Mouse (Mus musculus) cerebellum, adult 9-11 months (tissue): ENCODE measurements around the gene Gas7.

ENCODE experiments used
- DNase-seq: peaks from one replicate; pipeline ENCODE4 v3.0.0; 2022

Gene Gas7

DNA sequence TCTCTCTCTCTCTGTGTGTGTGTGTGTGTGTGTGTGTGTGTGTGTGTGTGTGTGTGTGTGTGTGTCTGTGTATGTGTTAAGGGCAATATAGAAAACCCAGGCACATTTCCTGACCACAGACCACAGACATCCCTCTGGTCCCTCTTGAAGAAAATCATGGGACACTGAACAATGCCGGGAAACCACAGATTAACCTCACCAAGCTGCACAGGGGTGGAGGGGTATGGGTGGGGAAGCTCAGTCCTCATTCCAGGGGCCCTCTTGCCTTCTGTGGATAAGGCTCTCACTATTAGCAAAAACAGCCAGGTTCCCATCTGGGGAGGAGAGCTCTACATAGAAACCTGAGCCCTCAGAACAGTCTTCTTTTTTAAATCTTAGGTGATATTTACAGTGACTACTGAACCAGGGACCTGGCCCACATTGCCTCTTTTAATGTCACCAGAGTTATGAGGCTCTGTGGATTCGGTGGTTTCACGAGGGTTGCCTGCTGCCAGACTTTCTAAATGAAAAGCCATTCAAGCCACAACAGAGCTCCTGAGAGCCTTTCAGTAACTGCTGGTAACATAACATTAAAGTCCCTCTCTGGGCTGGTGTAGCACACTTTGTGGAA lies 178.5 kb downstream of the Gas7 start:
- DNase-seq: no peak

DNA sequence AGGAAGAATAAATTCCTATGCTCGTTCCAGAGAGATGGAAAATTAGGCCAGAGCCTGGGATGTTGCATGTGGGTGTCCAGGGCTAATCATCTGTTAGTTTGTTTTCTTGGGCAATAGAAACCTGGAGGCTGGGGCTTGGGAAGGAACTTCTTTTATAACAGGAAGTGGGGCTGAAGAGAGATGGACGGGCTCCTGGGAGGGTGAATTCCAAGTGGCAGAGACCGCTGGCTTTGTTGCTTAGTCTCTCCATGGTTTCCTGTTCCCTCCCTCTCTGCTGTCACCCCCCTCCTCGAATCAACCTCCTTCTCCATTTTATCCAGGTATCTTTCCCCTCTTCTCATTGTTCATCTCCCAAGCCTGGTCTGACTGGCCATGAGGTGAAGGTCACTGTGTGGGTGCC lies 181.0 kb downstream of the Gas7 start:
- DNase-seq: no peak

DNA sequence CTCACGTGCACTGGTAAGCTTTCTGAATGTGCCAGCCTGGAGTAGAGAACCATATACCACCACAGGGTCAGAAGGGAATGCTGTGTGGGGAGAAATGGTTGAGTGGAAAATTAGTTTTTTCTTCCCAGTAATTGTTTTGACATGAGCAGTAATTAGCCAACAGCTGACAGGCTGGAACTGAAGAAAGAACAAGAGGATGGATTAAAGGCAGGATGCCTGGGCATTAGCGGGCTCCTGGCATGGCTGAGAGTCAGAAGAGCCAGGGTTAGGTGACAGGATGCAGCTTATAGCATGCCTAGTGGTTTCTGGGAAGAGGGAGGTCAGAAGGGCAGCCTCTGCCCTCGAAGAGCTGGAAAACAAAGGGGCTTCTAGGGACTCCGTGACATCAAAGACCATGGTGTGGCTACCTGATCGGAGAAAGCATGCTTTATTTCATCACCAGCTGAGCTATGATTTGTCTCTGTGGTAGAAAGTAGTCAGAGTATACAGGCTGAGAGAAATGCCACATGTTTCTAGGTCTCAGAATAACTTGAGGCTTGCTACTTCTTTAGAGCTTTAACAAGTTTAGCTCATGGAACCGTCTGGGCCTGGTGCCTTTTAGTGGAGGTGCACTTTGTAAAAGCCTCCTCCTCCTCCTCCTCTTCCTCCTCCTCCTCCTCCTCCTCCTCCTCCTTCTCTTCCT lies 181.8 kb downstream of the Gas7 start:
- DNase-seq: no peak

DNA sequence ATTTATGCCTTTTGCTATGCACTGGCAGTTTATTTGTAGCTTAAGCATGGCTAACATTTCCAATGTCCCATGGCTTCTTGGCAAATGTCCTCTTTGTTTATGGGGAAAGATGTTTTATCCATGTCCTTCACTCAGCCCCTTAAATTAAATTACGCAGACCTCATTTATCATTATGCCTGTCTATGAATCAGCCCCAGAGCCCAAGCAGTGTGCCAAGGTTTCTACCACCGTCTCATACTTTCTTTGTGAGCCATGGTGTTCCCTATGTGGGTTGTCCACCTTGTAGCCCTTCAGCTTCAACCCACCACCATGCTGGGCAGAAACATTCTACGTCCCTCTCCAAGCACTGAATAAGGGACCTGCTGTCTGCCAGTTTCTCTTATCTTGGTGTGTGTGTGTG lies 183.2 kb downstream of the Gas7 start:
- no peak for DNase-seq

DNA sequence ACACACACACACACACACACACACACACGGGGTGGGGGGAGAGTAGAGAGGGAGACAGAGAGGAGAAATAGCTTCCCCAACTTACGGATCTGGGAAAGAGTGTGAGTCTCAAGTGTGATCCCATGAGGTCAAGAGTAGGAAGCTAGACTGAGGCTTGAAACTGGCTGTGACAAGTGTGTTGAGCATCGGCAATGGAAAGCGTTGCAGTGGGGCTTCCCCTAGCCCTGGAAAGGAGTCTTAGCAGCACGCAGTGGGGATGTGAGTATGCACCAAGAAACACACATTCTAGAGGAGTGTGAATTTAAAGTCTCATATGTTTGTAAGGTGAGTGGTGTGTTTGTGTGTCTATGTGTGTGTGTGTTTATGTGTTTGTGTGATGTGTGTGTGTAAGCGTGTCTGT lies 185.1 kb downstream of the Gas7 start:
- DNase-seq: no peak

DNA sequence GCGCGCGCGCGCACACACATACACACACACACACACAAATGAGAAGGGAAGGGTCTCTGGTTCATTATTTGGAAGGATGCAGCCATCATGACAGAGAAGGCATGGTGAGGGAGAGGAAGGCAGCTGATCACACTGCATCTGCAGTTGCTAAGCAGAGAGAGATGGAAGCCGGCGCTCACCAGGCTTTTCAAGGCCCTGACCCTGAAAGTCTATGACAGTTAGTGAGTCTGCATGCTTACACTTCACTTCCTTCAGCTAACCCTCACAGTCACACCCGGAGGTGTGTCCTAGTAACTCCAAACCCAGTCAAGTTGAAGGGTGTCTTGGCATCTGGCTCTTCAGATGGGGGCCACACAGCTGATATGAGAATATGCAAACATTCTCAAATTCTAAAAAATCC lies 187.2 kb downstream of the Gas7 start:
- no peak for DNase-seq

DNA sequence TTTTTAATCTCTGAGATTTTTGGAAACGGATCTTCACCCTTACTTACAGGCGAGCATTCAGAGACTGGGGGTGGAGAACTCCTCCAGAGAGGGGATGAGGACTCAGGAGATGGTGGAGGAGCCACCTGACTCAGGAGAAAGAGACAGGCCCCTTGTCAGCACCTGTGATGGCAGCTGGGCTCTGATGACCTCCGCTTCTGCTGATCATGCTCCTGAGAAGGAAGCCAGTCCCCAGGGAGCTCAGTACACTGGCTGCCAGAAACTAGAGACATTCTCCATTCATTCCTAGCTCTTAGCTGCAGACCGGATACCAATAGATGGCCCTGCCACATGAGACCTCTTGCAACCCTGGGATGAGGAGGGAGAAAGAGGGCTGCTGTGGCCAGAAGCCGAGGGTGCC lies 187.6 kb downstream of the Gas7 start:
- DNase-seq: peak; percentile 28

DNA sequence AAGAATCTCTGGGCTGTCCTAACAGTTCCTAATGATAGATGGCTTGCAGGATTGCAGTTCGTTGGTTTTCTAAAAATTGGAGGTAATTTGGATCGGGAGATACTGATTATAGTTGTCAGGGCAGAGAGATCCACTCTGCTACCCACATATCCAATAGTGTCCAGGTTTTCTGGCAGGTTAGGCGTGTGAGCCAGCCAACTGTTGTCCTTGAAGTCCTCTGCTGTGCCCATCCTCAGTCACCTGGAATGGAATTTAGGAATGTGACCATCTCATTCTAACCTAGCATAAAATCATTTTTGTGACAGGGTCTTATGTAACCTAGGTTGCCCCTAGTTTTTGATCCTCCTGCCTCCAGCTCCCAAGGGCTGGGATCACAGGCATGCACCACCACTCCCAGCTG lies 188.2 kb downstream of the Gas7 start:
- DNase-seq: peak; percentile 60

DNA sequence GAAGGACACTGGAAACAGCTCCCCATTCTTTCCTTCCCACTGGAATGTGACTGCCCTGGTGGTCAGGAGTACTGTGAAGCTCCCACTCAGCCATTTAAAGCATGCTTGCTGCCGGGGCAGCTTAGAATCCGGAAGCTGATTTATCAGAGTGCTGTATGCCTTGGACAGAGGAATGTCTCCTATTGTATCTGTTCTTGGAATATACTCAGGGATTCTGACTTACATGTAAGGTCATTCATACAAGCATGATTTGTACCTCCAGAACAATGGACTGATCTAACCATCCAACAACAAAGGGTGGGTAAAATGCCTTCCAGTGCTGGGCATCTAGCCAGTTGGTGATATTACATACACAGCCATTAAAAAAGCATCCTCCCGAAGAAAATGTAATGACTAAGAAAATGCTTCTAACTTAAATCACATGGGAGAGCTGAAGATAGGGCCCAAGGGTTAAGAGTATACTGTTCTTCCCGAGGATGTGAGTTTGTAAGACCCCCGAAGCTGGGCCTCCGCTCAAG lies 189.5 kb downstream of the Gas7 start:
- DNase-seq: no peak

DNA sequence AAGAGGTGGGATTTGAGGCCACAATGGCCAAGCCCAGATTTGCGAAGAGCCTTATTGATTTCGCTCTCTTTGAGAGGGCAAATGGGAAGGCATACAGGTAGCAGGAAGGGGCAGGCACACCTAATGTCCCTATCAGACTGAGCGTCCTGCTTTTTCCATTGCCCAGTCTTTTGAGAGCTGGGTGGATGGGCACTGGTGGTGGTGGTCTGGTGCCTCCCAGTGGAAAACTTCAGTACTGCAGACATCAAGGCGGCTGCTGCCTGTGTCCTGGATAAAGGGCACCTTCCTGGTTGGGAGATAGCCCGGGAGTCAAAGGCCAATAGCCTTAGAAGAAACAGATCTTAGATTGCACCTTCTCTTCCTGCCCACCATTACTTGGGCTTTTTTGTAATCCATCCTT lies 192.5 kb downstream of the Gas7 start:
- peak; percentile 85 for DNase-seq

DNA sequence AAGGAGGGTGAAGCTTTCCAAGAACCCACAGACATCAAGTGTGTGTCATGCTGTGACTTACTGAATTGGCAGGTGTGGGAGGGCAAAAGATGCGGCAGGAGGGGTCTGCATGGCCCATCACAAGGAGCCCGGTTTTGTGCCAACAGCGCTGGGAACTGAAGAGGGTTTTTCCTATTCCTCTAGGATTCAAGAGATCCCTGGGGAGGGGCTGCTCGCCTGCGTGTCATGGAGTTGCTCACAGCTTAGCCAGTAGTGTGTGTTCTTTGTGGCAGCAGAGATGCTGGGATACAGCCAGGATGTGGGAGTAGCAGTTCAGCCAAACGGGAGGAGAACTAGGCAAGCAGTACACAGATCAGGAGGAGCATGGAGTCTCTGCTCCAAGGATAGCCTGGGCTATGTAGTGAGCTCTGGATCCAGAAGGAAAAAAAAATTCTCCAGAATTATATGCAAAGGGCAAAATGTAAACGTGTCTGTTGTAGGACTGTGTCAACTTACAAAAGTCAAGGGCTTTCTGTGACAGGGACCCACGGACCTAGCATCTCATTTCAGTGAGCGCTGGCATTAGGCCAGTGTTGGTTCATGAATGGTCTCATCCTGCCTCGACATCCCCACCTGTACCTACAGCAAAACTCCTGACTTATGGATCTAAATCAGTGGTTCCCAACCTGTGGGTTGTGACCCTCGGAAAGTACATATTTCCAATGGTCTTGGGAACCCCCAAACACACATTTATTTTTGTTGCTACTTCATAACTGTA lies 193.6 kb downstream of the Gas7 start:
- DNase-seq: peak; percentile 71

DNA sequence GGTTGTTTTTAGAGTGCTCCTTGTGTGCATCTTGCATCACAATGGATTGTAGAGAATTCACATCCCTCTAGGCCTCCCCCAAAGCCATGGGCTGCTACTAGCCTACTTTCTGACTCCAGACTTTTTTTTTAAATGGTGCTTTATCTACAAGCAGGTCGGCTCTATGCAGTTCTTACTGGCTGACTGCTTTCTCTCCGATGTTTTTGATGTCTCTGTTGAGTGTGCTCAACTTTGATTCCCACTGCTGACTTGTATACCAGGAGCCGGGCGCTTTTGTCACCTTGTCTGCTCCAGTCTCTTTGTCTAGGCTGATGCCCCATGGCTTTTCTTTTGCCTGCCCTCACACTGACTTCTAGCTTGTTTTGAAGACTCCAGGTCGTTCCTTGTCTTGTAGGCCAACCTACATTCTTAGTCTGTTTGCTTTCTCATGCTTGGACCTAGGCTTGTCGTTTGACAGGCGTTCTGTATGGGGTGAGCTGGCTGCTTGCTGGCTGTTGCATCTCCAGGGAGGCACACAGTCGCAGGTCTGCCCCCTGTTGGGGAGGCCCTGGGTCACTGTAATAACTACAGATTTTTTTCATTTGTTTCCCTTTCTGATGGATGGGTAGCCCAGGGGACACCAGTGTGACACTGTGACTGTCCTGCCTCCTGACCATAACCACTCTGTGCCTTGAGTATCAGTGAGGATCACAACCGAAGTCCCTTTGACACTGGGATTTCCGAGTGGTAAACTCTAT lies 194.9 kb downstream of the Gas7 start:
- peak; percentile 50 for DNase-seq

DNA sequence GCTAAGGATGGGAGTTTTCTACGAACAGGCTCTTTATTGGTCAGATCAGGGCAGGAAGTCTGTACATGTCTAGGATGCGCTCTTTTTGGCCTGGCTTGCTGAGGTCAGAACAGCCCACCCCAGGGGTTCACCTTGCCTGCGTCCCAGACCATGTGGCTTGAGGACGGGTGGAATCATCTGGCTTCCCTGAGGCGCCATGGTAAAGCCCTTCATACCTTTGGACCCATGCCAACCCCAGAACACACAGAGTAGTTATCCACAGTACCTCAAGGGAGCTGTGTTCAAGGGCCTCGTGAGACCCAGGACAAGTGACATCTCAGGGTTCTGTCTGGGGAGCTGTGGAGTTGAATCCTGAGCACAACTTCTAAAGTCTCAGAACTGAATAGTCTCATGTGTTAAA lies 196.5 kb downstream of the Gas7 start:
- DNase-seq: peak; percentile 80

DNA sequence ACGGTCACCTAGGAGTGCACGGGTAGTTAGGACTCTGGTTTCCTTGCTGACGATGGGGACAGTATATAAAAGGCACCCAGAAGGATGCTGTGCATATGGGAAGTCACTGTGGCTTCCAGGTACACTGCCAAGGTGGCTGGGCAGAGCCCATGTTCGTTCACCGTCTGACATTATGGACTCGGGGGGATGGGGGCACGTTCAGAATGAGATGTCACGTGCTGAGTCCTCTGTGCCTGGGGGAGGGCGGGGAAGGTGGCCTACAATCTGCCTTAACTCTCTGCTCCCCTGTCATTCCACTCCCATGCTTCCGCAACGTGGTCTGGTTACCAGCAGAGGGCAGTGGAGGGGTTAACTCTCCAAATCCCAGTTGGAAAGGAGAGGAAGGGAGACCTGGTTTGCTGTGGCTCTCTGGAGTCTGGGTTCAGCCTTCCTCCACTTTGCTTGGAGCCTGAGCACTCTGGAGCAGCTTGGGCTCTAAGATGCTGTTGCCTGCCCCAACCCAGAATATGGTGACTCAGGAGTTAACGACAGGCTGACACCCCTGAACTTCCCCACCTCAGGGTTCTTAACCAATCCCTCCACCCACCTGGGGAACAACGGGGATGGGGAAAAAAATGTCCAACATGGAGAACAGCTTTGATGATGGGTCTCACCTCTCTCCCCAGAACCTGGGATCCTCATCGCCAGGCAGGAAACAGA lies 197.1 kb downstream of the Gas7 start:
- peak; percentile 96 for DNase-seq

DNA sequence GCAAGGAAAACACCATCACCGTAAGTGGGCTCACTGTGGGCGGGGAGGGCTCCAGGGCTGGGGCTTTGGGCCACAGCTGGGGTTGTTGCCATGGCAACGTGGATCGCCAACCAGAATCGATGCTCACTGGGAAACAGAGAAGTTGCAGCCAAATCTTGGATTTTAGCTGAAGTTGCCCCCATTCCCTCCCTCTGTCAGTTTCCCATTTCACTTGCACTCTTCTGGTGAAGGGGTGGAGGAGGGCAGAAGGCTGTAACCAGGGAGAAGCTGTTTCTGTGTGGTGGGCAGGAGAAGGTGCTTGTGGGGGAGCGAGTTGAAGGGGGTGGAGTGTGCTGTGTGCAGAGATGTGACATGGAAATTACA lies 197.6 kb downstream of the Gas7 start:
- DNase-seq: no peak

DNA sequence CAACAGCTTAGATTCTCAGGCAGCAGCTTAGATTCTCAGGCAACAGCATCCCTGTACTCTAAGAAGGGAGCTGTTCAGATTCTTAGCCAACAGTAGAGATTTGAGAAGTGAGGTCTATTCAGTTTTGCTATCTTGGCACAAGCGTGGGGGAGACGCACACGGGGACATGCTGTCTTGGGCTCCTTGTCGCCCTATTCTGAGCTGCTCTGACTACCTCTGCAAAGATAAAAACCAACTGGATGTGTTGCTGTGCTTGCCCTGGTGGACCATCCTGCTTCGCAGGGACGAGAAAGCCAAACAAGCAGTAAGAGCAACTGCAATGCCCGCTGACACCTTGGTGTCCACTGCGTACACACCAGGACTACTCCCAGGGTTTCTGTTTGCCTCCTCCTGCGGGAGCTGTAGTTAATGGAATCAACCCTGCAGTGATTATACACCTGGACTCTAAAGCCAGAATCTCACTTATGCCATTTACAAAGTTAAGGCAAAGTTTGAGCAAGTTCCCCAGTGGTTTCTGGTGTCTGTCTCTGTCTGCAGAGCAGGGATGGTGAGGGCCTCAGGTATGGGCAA lies 198.4 kb downstream of the Gas7 start:
- peak; percentile 46 for DNase-seq

DNA sequence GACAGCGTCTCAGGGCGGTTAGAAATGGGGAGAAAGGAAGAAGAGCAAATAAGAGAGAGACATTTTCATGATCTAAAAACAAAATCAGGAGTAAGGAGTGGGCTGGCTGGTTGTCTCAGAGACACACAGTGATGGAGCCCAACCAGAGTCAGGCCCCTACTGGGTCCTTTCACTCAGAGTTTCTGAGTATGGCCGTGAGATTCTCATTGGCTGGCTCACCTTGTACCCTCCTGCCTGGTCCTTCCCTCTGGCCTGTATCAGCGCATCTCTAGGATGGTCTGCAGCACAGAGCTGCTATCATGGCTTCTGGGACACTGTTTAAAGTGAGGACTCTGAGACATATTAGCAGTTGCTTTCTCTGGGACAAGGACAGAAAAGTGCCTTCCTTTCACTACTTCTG lies 199.3 kb downstream of the Gas7 start:
- peak; percentile 75 for DNase-seq

DNA sequence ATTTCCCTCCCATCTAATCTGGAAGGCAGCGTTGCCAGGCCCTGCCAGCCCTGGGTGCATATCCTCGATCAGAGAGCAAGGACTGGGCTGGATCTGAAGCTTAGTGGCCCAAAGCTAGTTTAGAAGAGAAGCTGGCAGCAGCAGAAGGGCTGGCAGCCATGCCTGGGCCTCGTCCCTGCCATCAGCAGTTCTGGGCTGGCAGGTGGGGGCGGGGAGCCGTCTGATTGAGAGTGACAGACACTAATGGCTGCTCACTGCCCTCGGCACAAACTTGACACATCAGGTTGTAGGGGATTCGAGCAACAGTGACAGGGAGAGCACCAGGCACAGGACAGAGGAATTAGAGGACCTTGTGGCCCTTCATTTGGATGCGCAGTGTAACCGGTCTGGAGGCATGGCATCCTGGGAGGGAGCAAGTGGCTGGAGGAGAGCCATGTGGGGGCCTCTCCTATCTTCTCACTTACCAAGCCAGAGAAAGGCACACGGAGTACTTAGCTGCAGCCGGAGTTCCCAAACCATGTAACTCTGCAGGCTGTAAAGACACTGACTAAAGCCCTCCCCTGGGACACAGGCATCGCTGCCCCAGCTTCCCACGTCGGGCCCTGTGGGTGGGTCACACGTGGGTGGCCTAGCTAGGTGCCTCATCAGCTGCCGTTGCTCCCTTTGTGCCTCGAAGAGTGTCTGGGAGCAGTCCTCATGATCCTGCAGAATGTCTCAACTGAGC lies 200.2 kb downstream of the Gas7 start:
- peak; percentile 91 for DNase-seq

DNA sequence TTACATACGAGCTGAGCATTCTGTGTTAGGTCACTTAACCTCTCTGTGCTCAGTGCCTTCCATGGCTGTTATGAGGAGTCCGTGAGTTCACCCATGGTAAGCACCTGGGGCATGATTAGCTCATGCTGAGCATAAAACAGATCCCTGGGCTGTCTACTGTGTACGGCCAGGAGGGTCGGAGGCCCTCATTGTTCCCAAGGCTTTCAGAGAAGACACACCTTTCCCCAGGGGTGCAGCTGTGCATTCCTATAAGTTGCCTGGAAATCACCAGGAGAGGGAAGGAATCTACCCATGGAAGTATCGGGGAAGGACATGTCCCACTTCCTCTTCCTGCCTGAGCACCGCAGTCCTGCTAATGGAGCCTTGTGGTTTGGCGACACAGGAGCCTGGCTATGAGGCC lies 201.1 kb downstream of the Gas7 start:
- no peak for DNase-seq

DNA sequence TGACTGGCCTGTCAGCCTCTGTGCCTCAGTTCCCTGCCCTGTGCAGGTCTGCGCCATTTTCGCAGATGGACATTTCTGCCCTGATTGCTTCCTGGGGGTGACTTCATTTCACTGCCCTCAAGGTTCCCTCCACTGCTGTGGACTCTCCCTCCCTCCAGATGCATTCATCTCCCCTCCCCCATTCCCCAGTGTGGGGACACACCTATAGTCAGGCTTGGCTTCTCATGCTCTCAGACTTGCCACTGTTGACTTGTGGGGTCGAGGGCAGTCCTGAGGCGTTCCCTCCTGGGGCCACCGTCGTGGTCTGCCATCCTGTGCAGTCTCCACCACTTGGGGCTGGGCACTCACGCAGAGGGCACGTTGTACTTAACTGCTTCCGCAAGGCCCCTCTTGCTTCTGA lies 201.6 kb downstream of the Gas7 start:
- DNase-seq: no peak

DNA sequence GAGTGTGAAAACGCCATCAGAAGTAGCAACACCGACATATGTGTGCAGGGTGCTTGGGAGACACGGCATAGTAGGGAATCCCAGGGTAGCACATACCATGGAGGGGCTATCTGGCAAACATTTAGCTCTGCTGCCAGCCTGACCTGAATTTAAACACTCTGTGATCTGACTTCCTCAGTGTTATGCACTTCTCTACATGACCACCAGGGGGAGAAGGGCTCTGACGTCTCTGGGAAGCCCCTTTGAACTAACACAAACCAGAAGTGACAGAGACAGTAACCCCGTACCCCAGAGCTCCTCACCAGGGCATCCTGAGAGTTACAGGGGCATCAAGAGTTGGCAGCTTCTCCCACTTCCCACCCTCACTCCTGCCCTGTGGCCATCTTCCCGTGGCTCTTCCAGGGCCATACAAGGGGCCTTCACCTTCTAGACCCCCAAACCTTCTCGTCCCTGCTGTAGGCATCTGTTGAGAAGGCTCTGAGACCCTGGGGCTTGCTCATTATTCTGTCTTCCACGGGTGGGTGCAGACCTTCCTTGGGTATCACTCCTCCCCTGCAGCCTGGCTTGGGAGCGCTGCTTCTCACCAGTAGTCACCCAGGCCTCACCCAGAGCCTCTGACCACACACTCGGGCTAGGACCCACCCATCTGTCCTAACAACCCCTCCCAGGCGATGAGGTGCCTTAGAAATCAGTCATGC lies 202.6 kb downstream of the Gas7 start:
- DNase-seq: peak; percentile 83
